Mouse (Mus musculus) embryo, embryonic 11.5 days (tissue): Measurements from ENCODE around the gene Arid3b.

Experiments
- DNase-seq: peaks from one replicate; pipeline ENCODE4 v3.0.0-alpha.2; 2012; ENCODE audit warnings: low read depth, low spot score

Gene Arid3b

GRCm38 (mm10) chr9:57748137-57748536, 88.5 kb downstream of the Arid3b start:
- no peak for DNase-seq

- DNase-seq = no peak
Observed at GRCm38 (mm10) chr9:57747067-57747466, 89.5 kb downstream of the Arid3b start.

- DNase-seq = peak; percentile 48
Observed at GRCm38 (mm10) chr9:57744462-57745091, 92.0 kb downstream of the Arid3b start.
